Mouse (Mus musculus): ENCODE data around the gene Amot.

DNA sequence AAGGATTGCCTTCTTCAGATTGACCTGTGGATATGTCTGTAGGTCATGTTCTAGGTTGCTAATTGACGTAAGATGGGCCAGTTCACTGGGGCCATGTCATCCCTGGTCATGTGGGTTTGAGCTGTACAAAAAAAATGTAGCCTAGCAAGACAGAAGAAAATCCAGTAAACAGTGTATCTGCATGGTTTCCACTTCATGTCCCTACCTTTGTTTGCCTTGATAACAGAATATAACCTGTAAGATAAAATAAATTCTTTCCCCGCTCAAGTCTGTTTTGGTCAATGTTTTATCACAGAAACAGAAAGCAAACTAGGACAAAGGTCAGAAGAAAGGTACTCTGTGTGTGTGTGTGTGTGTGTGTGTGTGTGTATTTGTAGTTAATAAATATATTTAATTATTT, 63.5 kb downstream of the Amot start:
- TF ChIP-seq POLR2A (IDR thresholded peaks at IDR 0.05; ENCODE audit: borderline replicate concordance, extremely low read depth, low read depth, low read length): no peak
- TF ChIP-seq CTCF (IDR thresholded peaks at IDR 0.05; ENCODE audit: insufficient read depth, low read length): no peak

Data from lung, adult 2 months (tissue).